Mouse (Mus musculus) MEL (cell line): ENCODE measurements around the gene Mybphl.

Experiments used
- CTCF ChIP-seq, 3 experiments: IDR thresholded peaks in 2 of 3; conservative IDR thresholded peaks in 1 of 3; 2 replicates each; pipeline ENCODE4 v1.5.1; 2011 to 2012; ENCODE audit warnings: low read length in 3 of 3, low read depth in 2 of 3, mild to moderate bottlenecking in 2 of 3, improper control_type of control experiment in 1 of 3, inconsistent platforms in 1 of 3, mixed read lengths in 1 of 3, moderate library complexity in 1 of 3; ENCODE audit not compliant: control insufficient read depth in 1 of 3, insufficient read depth in 1 of 3, poor library complexity in 1 of 3, severe bottlenecking in 1 of 3
- E2F4 ChIP-seq: IDR thresholded peaks from 2 replicates; pipeline ENCODE4 v1.6.1; 2011; ENCODE audit warnings: low read depth, low read length, improper control_type of control experiment, borderline replicate concordance
- ELF1 ChIP-seq: IDR thresholded peaks from 2 replicates; pipeline ENCODE4 v1.6.1; 2014; ENCODE audit warnings: low read depth, mild to moderate bottlenecking, inconsistent platforms, low read length, improper control_type of control experiment, moderate library complexity
- GATA1 ChIP-seq: IDR thresholded peaks from 2 replicates; pipeline ENCODE4 v1.6.1; 2011; ENCODE audit warnings: low read depth, low read length, improper control_type of control experiment
- HCFC1 ChIP-seq: IDR thresholded peaks from 2 replicates; pipeline ENCODE4 v1.6.1; 2012; ENCODE audit warnings: low read depth, mild to moderate bottlenecking, inconsistent platforms, low read length, improper control_type of control experiment, moderate library complexity
- POLR2A ChIP-seq, 2 experiments: IDR thresholded peaks; 2 replicates each; pipeline ENCODE4 v1.6.1; 2011 to 2012; ENCODE audit warnings: low read length in 2 of 2, mild to moderate bottlenecking in 2 of 2, control low read depth in 1 of 2, improper control_type of control experiment in 1 of 2, low read depth in 1 of 2, moderate library complexity in 1 of 2; ENCODE audit not compliant: control insufficient read depth in 1 of 2, insufficient read depth in 1 of 2, poor library complexity in 1 of 2
- UBTF ChIP-seq: IDR thresholded peaks from 2 replicates; pipeline ENCODE4 v1.6.1; 2012; ENCODE audit warnings: low read depth, mild to moderate bottlenecking, inconsistent platforms, low read length, improper control_type of control experiment, moderate library complexity, borderline replicate concordance; ENCODE audit not compliant: insufficient read depth
- ZNF384 ChIP-seq: IDR thresholded peaks from 2 replicates; pipeline ENCODE4 v1.6.1; 2012; ENCODE audit warnings: low read depth, mild to moderate bottlenecking, inconsistent platforms, low read length, improper control_type of control experiment

DNA sequence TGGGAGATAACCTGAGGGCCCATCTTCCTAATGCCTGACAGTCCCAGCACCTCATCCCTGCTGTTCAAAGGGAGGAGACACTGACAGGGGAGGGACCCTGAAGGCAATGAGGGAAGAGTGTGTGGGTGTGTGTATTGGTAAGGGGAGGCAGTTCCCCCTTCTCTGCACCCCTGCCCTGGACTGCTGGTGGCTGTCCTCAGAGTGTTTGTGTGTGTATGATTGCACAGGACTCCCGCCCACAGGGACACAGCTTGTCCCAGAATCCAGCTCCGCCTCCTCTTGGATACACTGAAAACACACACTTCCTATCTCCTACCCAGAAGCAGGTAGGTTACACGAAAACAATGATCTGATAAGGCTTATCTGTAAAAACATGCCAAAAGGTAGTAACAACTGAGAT lies 9.5 kb upstream of the Mybphl start:
- TF ChIP-seq POLR2A (IDR thresholded peaks at IDR 0.05; ENCODE audit: control insufficient read depth in 1 of 2, insufficient read depth in 1 of 2, low read depth in 1 of 2, low read length in 2 of 2, poor library complexity in 1 of 2) (no peak), ELF1 (no peak), CTCF (IDR thresholded peaks at IDR 0.05 in 2 of 3, conservative IDR thresholded peaks at IDR 0.05 in 1 of 3; ENCODE audit: control insufficient read depth in 1 of 3, insufficient read depth in 1 of 3, low read depth in 2 of 3, low read length in 3 of 3, poor library complexity in 1 of 3, severe bottlenecking in 1 of 3) (no peak), GATA1 (no peak), UBTF (no peak), ZNF384 (no peak), HCFC1 (no peak), E2F4 (no peak)
